Mouse (Mus musculus) hindbrain, embryonic 15.5 days (tissue): ENCODE measurements around the gene Trim25. TPM values are rescaled to one million over a fixed set of nuclear protein-coding genes. Genes with fewer than 3 reads are reported as not detected.
"Not testable (repeated sequence)": the region's sequence is repeated elsewhere in the genome, so short reads cannot be mapped to it uniquely, and the experiment has no call there.

Source experiments
- ATAC-seq: fragments of 200-750 bp; cut with Nextera tagmentation; 2 replicates; pipeline ENCODE4 v1.8.0; 2017; ENCODE audit warnings: low read depth, moderate number of reproducible peaks, moderate TSS enrichment; ENCODE audit not compliant: low FRiP score
- H3K27ac ChIP-seq: fragments of 300-500 bp; sonication (generic); replicated peaks from 2 replicates; pipeline ENCODE4 v1.5.1; 2015; ENCODE audit warnings: mild to moderate bottlenecking, inconsistent platforms
- H3K27me3 ChIP-seq: fragments of 300-500 bp; sonication (generic); 2 replicates; pipeline ENCODE4 v1.6.1; 2015; ENCODE audit warnings: control low read depth, inconsistent platforms
- H3K36me3 ChIP-seq: fragments of 300-500 bp; sonication (generic); 2 replicates; pipeline ENCODE4 v1.6.1; 2015; ENCODE audit warnings: control low read depth, inconsistent platforms
- H3K4me1 ChIP-seq: fragments of 300-500 bp; sonication (generic); replicated peaks from 2 replicates; pipeline ENCODE4 v1.6.1; 2015; ENCODE audit warnings: control low read depth, inconsistent platforms
- H3K4me2 ChIP-seq: fragments of 300-500 bp; sonication (generic); 2 replicates; pipeline ENCODE4 v1.6.1; 2015; ENCODE audit warnings: moderate library complexity, mild to moderate bottlenecking, inconsistent platforms
- H3K4me3 ChIP-seq: fragments of 300-500 bp; sonication (generic); 2 replicates; pipeline ENCODE4 v1.5.1; 2015; ENCODE audit warnings: mild to moderate bottlenecking, inconsistent platforms
- H3K9ac ChIP-seq: fragments of 300-500 bp; sonication (generic); 2 replicates; pipeline ENCODE4 v1.6.1; 2015; ENCODE audit warnings: inconsistent platforms
- H3K9me3 ChIP-seq: fragments of 300-500 bp; sonication (generic); 2 replicates; pipeline ENCODE4 v1.6.1; 2016; ENCODE audit warnings: control low read depth, inconsistent platforms
- WGBS: fragments of 180-500 bp; shearing (Covaris S2); methylation state at CpG from one replicate; pipeline ENCODE4 v1.1.7; 2015; 5-methylcytosine and 5-hydroxymethylcytosine counted together
- polyA plus RNA-seq: library from polyadenylated mRNA; unstranded; fragments of >200 nt; fragmentation: Nextera tagmentation; extraction: Ambion mirVana; gene quantifications from 2 replicates; pipeline ENCODE4 v1.2.1, GENCODE M21; 2015

Trim25 gene
- polyA plus RNA-seq, 1 experiment from 2014 or later: 5.1 TPM

GRCm38 (mm10) chr11:89028871-89029405, 29.8 kb downstream of the Trim25 start:
- Histone ChIP-seq H3K4me2 (no peak overlapping the region), H3K27me3 (no peaks in the 10 kb centered on the region), H3K4me1 (0 out of 2 replicates have a peak, but pooled peaks cover 7% of the 10 kb centered on the region), H3K9ac (no peak overlapping the region), H3K9me3 (no peaks in the 10 kb centered on the region), H3K27ac (no peak overlapping the region), H3K36me3 (0 out of 2 replicates have a peak, but pooled peaks cover 4% of the 10 kb centered on the region), H3K4me3 (no peak overlapping the region)
- WGBS: 68% methylated on average over 10 of the region's 10 CpGs
- ATAC-seq: no peak

GRCm38 (mm10) chr11:89030552-89030951, 31.4 kb downstream of the Trim25 start:
- Histone ChIP-seq H3K4me2 (no peak overlapping the region), H3K4me1 (no peaks in the 10 kb centered on the region), H3K9ac (no peak overlapping the region), H3K36me3 (peaks cover 4% of the 10 kb centered on the region; the same call in 1 of the 2 replicates), H3K27ac (no peak overlapping the region), H3K27me3 (no peaks in the 10 kb centered on the region), H3K9me3 (no peaks in the 10 kb centered on the region), H3K4me3 (no peak overlapping the region)
- 76% methylated on average over 6 of the region's 6 CpGs for WGBS
- no peak for ATAC-seq

- Histone ChIP-seq H3K4me1 (no peaks in the 10 kb centered on the region), H3K36me3 (peaks cover 4% of the 10 kb centered on the region; the same call in 1 of the 2 replicates), H3K27me3 (no peaks in the 10 kb centered on the region), H3K4me2 (no peak overlapping the region), H3K27ac (no peak overlapping the region), H3K4me3 (no peak overlapping the region), H3K9ac (no peak overlapping the region), H3K9me3 (no peaks in the 10 kb centered on the region)
- no peak for ATAC-seq
- 97% methylated on average over 1 of the region's 1 CpGs for WGBS
Measured at GRCm38 (mm10) chr11:89031189-89031588, 32.0 kb downstream of the Trim25 start.

- Histone ChIP-seq H3K4me2 (no peak overlapping the region), H3K36me3 (peaks cover 28% of the 10 kb centered on the region), H3K4me3 (no peak overlapping the region), H3K4me1 (no peaks in the 10 kb centered on the region), H3K9me3 (no peaks in the 10 kb centered on the region), H3K27ac (no peak overlapping the region), H3K9ac (no peak overlapping the region), H3K27me3 (no peaks in the 10 kb centered on the region)
- ATAC-seq: no peak
Measured at GRCm38 (mm10) chr11:89034592-89034991, 35.4 kb downstream of the Trim25 start.

- 86% methylated on average over 3 of the region's 3 CpGs for WGBS
- H3K4me3 ChIP-seq: no peak overlapping the region
- no peaks in the 10 kb centered on the region for H3K9me3 ChIP-seq
- no peak for ATAC-seq
- H3K4me2 ChIP-seq: no peak overlapping the region
- no peaks in the 10 kb centered on the region for H3K4me1 ChIP-seq
- peaks cover 38% of the 10 kb centered on the region for H3K36me3 ChIP-seq
- H3K27me3 ChIP-seq: no peaks in the 10 kb centered on the region
- H3K9ac ChIP-seq: no peak overlapping the region
- no peak overlapping the region for H3K27ac ChIP-seq
Measured at GRCm38 (mm10) chr11:89035552-89035951, 36.4 kb downstream of the Trim25 start.

GRCm38 (mm10) chr11:89038496-89038895, 39.3 kb downstream of the Trim25 start:
- peaks cover 52% of the 10 kb centered on the region for H3K36me3 ChIP-seq
- H3K9ac ChIP-seq: no peak overlapping the region
- H3K27ac ChIP-seq: no peak overlapping the region
- no peaks in the 10 kb centered on the region for H3K27me3 ChIP-seq
- no peak for ATAC-seq
- no peaks in the 10 kb centered on the region for H3K4me1 ChIP-seq
- no peak overlapping the region for H3K4me3 ChIP-seq
- 85% methylated on average over 6 of the region's 6 CpGs for WGBS
- no peaks in the 10 kb centered on the region for H3K9me3 ChIP-seq
- H3K4me2 ChIP-seq: no peak overlapping the region

GRCm38 (mm10) chr11:89039325-89039724, 40.1 kb downstream of the Trim25 start:
- H3K4me2 ChIP-seq: no peak overlapping the region
- H3K9me3 ChIP-seq: no peaks in the 10 kb centered on the region
- 35% methylated on average over 3 of the region's 3 CpGs for WGBS
- no peak for ATAC-seq
- H3K27me3 ChIP-seq: no peaks in the 10 kb centered on the region
- no peak overlapping the region for H3K27ac ChIP-seq
- H3K36me3 ChIP-seq: peaks cover 54% of the 10 kb centered on the region
- no peak overlapping the region for H3K9ac ChIP-seq
- no peaks in the 10 kb centered on the region for H3K4me1 ChIP-seq
- H3K4me3 ChIP-seq: no peak overlapping the region

GRCm38 (mm10) chr11:89041073-89041472, 41.9 kb downstream of the Trim25 start:
- not testable (repeated sequence) for H3K4me2 ChIP-seq, H3K27me3 ChIP-seq, H3K4me3 ChIP-seq, ATAC-seq, H3K9ac ChIP-seq, H3K9me3 ChIP-seq, H3K4me1 ChIP-seq, H3K27ac ChIP-seq
- 93% methylated on average over 6 of the region's 7 CpGs for WGBS
- H3K36me3 ChIP-seq: peaks cover 71% of the 10 kb centered on the region

GRCm38 (mm10) chr11:89043046-89043445, 43.9 kb downstream of the Trim25 start:
- peaks cover 77% of the 10 kb centered on the region for H3K36me3 ChIP-seq
- ATAC-seq: no peak
- H3K4me3 ChIP-seq: no peak overlapping the region
- H3K9me3 ChIP-seq: no peaks in the 10 kb centered on the region
- no peak overlapping the region for H3K9ac ChIP-seq
- no peak overlapping the region for H3K4me2 ChIP-seq
- no peaks in the 10 kb centered on the region for H3K27me3 ChIP-seq
- no peak overlapping the region for H3K27ac ChIP-seq
- WGBS: 81% methylated on average over 7 of the region's 7 CpGs
- no peaks in the 10 kb centered on the region for H3K4me1 ChIP-seq

GRCm38 (mm10) chr11:89045501-89045900, 46.3 kb downstream of the Trim25 start:
- not testable (repeated sequence) for ATAC-seq, H3K9ac ChIP-seq, H3K9me3 ChIP-seq, H3K27me3 ChIP-seq, H3K27ac ChIP-seq, H3K4me1 ChIP-seq, H3K4me2 ChIP-seq, H3K4me3 ChIP-seq
- peaks cover 72% of the 10 kb centered on the region for H3K36me3 ChIP-seq
- 99% methylated on average over 3 of the region's 3 CpGs for WGBS

GRCm38 (mm10) chr11:89046021-89046420, 46.8 kb downstream of the Trim25 start:
- H3K27ac ChIP-seq: no peak overlapping the region
- H3K4me3 ChIP-seq: no peak overlapping the region
- H3K4me1 ChIP-seq: no peaks in the 10 kb centered on the region
- ATAC-seq: no peak
- H3K4me2 ChIP-seq: no peak overlapping the region
- H3K27me3 ChIP-seq: no peaks in the 10 kb centered on the region
- H3K36me3 ChIP-seq: peaks cover 70% of the 10 kb centered on the region
- H3K9ac ChIP-seq: no peak overlapping the region
- 93% methylated on average over 3 of the region's 3 CpGs for WGBS
- no peaks in the 10 kb centered on the region for H3K9me3 ChIP-seq

- H3K9me3 ChIP-seq: no peaks in the 10 kb centered on the region
- H3K4me2 ChIP-seq: no peak overlapping the region
- no peak overlapping the region for H3K27ac ChIP-seq
- H3K4me3 ChIP-seq: no peak overlapping the region
- ATAC-seq: no peak
- no peak overlapping the region for H3K9ac ChIP-seq
- peaks cover 4% of the 10 kb centered on the region; the same call in 1 of the 2 replicates for H3K4me1 ChIP-seq
- H3K36me3 ChIP-seq: peaks cover 43% of the 10 kb centered on the region
- H3K27me3 ChIP-seq: no peaks in the 10 kb centered on the region
- WGBS: 95% methylated on average over 6 of the region's 6 CpGs
Measured at GRCm38 (mm10) chr11:89051767-89052166, 52.6 kb downstream of the Trim25 start.
